Mouse (Mus musculus) left cerebral cortex, adult 18-20 months (tissue): ENCODE measurements around the gene Spint2. TPM values are rescaled to one million over a fixed set of nuclear protein-coding genes. Genes with fewer than 3 reads are reported as not detected.

ENCODE experiments used
- DNase-seq, 2 experiments: peaks; one replicate each; pipeline ENCODE4 v3.0.0; 2021 to 2022; ENCODE audit warnings: low spot score in 2 of 2, mixed read lengths in 1 of 2
- total RNA-seq, 2 experiments: library from RNA; stranded (reverse); gene quantifications; 2 replicates each; pipeline ENCODE4 v1.2.3; 2021

The Spint2 gene
- total RNA-seq, 2 experiments from 2014 or later: 27.6 to 33.5 TPM

GRCm38 (mm10) chr7:29304463-29305262, 23.0 kb upstream of the Spint2 start:
- no peak for DNase-seq

DNA sequence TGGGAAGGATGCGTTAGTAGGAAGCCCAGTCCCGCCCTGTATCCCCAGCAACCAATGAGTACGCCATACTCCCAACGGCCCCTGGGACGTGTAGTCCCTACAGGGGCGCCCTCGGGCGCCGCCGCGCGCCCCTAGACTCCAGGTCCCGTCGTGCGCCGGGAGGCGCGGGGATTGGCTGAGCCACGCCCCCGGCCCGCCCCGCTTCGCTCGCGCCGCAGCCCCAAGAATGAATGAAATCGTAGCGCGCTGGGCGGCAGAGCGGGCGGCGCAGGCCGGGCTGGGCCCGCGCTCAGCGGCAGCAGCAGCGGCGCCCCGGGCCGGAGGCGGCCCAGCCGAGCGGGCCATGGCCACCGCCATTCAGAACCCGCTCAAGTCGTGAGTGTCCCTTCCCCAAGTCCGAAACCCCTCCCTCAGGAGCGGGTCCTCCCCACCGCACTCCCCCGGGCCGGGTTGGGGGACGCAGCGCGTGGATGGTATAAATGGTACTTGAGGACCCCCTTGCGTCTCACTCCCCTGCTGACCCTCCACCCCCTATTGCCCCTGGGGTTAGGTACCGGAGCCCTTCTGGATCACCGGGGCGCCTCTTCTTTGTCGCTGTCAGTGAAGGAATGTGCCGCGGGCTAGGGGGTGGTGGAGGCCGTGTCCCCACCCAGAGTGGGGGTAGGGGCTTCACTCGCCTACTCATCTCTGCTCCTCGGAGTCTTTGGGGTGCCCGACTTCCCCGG, 22.2 kb upstream of the Spint2 start, which contains the start of gene Dpf1:
Gene Dpf1, plus strand, starts transcription at position 214 of the 725 bp plus-strand sequence.
- DNase-seq: peak; percentile 81 to 93

- no peak for DNase-seq
Observed at GRCm38 (mm10) chr7:29302641-29303040, 20.9 kb upstream of the Spint2 start.

DNA sequence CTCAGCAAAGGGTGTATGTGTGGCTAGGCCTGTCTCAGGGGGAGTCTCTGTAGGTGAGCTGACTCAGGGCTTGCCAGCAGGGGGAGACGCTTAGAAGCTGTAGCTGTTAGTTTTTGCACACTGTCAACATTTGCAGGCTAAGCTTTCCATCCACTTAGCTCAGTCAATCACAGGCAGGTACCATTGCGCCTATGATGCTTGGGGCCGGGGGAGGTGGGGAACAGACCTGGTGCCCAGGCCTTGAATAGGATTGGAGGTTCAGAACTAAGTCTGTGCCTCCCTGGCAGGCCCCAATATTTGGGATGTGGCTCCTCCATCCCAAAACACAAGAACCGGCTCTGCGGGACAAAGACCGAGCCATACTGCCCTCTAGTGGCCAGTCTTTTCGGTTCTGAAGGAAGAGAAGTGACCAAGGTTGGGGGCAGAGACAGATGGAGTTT, 19.4 kb upstream of the Spint2 start:
- DNase-seq: peak; percentile 67 to 80

DNA sequence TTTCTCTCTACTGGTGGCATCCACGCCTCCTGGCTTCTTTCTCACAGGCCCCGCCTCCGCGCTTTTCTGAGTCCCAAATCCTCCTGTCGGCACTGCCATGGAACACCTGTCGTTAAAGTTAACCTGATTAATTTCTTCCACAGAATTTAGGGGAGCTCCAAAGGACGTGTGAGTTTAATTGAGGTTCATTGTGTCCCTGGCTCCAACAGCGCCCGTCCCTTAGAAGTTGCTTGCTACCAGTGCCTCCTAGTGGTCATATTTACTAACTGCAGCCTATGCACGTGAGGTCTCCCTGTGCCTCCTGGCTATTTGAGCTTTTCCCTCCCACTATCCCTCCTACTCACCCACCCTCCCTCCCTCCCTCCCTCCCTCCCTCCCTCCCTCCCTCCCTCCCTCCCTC, 15.3 kb upstream of the Spint2 start:
- no peak for DNase-seq

GRCm38 (mm10) chr7:29295861-29296647, 14.3 kb upstream of the Spint2 start:
- DNase-seq: no peak

GRCm38 (mm10) chr7:29294111-29294761, 12.5 kb upstream of the Spint2 start:
- no peak for DNase-seq

- no peak for DNase-seq
Observed at GRCm38 (mm10) chr7:29293131-29294065, 11.7 kb upstream of the Spint2 start.

GRCm38 (mm10) chr7:29292458-29293098, 10.9 kb upstream of the Spint2 start:
- no peak for DNase-seq

- no peak for DNase-seq
Observed at GRCm38 (mm10) chr7:29291616-29292457, 10.1 kb upstream of the Spint2 start.

DNA sequence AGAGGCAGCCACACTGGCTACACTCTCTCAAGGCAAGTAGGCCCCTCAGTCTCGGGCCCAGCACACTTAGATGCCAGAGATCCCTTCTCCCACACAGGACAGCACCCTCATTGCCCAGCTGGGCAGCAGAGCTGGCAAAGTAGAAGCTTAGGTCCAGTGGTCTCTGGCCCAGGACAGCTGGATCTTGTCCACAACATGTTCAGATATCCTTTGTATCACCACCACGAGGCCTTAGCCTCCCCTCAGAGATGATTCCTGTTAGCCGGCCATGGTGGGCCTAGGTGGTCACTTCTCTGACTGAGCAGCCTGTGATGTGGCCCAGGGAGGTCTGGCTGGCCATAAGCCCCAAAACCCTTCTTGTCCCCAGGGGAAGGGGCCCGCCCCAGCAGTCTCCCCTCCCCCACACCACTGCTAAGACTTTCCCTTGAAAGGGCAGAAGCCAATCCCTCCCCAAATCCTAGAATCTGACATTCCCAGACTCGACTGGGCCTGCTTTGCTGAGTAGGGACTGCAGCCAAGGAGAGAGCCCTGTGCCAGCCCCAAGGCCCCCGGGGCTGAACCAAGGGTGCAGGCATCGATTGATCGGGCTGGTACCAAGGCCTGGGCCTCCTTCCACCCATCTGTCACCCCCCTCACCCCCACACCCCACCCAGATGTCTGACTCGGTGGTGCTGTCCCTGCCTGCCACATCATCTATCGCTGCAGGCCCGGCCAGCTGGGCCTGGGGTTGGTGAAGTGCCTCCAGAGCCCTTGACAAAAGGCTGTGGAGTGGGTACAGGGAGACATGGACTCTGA, 9.2 kb upstream of the Spint2 start:
- DNase-seq: no peak

DNA sequence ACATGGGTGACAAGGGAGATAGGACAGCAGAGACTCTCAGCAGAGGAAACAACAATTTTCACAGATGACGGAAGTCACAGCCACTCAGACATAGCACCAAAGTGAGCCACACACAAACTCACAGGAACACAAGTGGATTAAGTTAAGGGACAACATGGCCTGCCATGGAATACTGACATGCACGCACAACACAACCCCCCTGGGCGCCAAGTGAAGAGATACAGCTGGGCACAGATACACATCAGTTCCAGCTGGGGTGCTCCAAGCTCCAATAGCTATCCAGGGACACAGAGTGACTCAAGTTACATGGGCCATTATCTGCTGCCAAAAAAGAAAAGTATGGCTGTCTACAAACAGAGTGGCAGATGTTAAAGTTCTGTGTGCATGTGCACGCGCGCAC, 8.1 kb upstream of the Spint2 start:
- no peak for DNase-seq

DNA sequence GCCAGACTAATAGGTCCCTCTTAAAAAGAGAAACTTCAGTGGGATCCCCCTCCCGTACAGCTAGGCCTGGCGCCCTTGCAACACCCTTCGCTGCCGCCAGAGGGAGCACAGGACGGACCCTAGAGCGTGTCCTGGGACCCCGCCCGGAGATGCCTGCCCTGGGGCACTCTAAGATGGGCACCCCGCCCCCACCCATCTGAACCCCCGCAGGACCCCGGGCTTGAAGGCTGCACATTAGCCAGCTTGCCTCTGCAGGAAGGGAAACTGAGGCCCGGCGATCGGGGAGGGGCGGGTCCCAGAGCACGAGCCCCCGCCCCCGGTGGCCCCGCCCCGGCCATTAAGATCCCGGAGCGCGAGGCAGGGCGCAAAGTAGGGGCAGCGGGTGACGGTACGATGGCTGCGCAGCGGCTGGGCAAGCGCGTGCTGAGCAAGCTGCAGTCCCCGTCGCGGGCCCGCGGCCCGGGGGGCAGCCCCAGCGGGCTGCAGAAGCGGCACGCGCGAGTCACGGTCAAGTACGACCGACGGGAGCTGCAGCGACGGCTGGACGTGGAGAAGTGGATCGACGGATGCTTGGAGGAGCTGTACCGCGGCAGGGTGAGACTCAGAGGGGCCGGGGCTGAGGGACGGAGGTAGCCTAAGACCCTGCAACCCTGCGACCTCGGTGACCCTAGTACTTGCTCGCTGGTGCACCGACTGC, 7.4 kb upstream of the Spint2 start, which contains the start of gene Ppp1r14a:
Gene Ppp1r14a, plus strand, starts transcription at position 367 of the 697 bp plus-strand sequence.
- DNase-seq: peak in 1 of 2 experiments; percentile 59

DNA sequence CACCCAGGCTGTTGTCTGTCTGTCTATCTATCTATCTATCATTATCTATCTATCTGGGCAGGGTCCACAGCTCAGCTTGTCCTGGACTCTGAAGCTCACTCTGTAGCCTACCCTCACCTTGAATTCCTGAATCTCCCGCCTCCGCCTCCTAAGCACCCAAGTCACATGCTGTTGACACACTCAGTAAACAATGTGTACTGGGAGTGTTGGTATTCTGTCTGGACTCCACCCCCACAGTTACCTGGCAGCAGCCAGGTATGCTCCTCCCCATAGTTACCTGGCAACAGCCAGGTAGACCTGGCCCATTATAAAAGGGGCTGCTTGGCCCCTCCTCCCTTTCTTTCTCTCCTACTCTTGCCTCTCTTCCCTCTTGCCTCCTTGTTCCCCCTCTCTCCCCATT, 6.4 kb upstream of the Spint2 start:
- no peak for DNase-seq

DNA sequence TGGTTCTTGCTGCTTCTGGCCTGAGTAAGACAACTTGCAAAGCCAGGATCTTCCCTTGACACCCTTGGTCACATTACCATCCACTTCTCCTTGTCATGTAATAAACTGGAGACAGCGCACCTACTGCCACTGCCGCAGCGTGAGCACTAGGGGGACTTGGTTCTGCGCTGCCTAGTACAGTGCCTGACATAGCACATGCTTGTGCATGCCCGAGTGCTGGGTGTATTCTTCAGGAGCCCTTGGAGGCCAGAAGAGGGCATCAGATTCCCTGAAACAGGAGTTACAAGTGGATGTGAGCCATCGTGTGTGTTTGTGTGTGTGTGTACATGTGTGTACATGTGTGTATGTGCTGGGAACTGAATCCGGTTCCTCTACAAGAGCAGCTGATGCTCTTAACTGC, 5.8 kb upstream of the Spint2 start:
- no peak for DNase-seq

- no peak for DNase-seq
Observed at GRCm38 (mm10) chr7:29284523-29284922, 2.8 kb upstream of the Spint2 start.

- DNase-seq: no peak
Observed at GRCm38 (mm10) chr7:29283876-29284275, 2.2 kb upstream of the Spint2 start.
